Mouse (Mus musculus): ENCODE data around the gene Gm20388.

DNA sequence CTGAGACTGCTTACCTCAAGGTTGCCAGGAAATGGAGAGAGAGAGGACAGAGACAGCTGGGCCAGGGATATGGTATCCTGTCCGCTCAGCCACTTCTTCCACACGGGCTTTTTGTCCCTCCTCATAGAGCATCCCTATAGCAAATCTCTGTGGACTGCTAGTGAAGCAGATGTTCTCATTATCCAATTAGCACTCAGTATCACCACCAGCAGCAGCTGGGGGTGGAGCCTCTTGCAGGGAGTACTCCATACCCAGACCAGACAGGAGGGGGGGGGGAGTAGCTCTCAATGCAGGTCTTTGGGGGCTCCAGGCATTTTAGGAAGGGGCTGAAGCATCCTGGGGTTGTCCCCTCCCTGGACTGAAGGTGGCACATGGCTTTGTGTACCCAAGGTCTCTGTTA is 2139.3 kb downstream of the Gm20388 start:
- TF ChIP-seq EP300 (optimal IDR thresholded peaks at IDR 0.05): no peak
- no peak for TF ChIP-seq CTCF (IDR thresholded peaks at IDR 0.05; ENCODE audit: low read depth)
